Mouse (Mus musculus) forebrain, embryonic 15.5 days (tissue): ENCODE measurements around the gene Whamm. TPM values are rescaled to one million over a fixed set of nuclear protein-coding genes. Genes with fewer than 3 reads are reported as not detected.
A peak's percentile ranks its signal among the peaks of the same experiment; 100 is the strongest.

ENCODE experiments used
- microRNA counts: library from miRNA; unstranded; fragments of <30 nt; microRNA quantifications from one replicate; lab custom pipeline; 2016
- polyA plus RNA-seq: library from polyadenylated mRNA; unstranded; fragments of >200 nt; fragmentation: Nextera tagmentation; extraction: Ambion mirVana; gene quantifications from 2 replicates; pipeline ENCODE4 v1.2.1, GENCODE M21; 2015

The Whamm gene
- polyA plus RNA-seq, 1 experiment from 2014 or later: 7.6 TPM

MicroRNA genes within 50 kb of the gene (microRNA counts, 519-probe panel; counts per million panel counts)
- microRNA mmu-miR-1839-3p (lab: Ali Mortazavi, UCI): 1,116 counts per million, percentile 5 among the panel's probes with 10 or more counts
- 2,709 counts per million, percentile 63 among the panel's probes with 10 or more counts for microRNA mmu-miR-1839-5p (lab: Ali Mortazavi, UCI)

Other genes starting within 250 kb of the Whamm start
- gene Rps17, start 226.0 kb upstream of the Whamm start, polyA plus RNA-seq: 804 and 852 TPM in 2 replicates
- 2.0 and 2.1 TPM in 2 replicates for gene Cpeb1, start 115.8 kb upstream of the Whamm start, polyA plus RNA-seq
- gene Ap3b2, start 77.3 kb upstream of the Whamm start, polyA plus RNA-seq: 119 and 120 TPM in 2 replicates
- not detected in 2 replicates for gene BC048679, start 73.0 kb upstream of the Whamm start, polyA plus RNA-seq
- gene Fsd2, start 4.3 kb upstream of the Whamm start, polyA plus RNA-seq: 0.31 and 0.34 TPM in 2 replicates
- gene Homer2, start 136.3 kb downstream of the Whamm start, polyA plus RNA-seq: 25.0 and 25.9 TPM in 2 replicates
- 157 and 166 TPM in 2 replicates for gene Ramac, start 191.7 kb downstream of the Whamm start, polyA plus RNA-seq
- gene 3110040N11Rik, start 218.2 kb downstream of the Whamm start, polyA plus RNA-seq: 51.6 and 52.2 TPM in 2 replicates